Mouse (Mus musculus) liver, embryonic 14.5 days (tissue): ENCODE data around the gene Klhl29. TPM values are rescaled to one million over a fixed set of nuclear protein-coding genes. Genes with fewer than 3 reads are reported as not detected.

ENCODE experiments used
- ATAC-seq: fragments of 200-750 bp; cut with Nextera tagmentation; 2 replicates; pipeline ENCODE4 v1.8.0; 2017; ENCODE audit warnings: moderate number of reproducible peaks, mild to moderate bottlenecking, moderate library complexity; ENCODE audit not compliant: insufficient read depth
- DNase-seq, 3 experiments: peaks; one replicate each; pipeline ENCODE4 v3.0.0-alpha.2; 2012 to 2013; ENCODE audit warnings: low read depth in 3 of 3, low spot score in 3 of 3
- H3K27ac ChIP-seq: fragments of 300-500 bp; sonication (generic); 2 replicates; pipeline ENCODE4 v1.5.1; 2014; ENCODE audit warnings: moderate library complexity, mild to moderate bottlenecking, control low read depth, inconsistent platforms
- H3K27me3 ChIP-seq: fragments of 300-500 bp; sonication (generic); 2 replicates; pipeline ENCODE4 v1.6.1; 2014; ENCODE audit warnings: mild to moderate bottlenecking, low read length, moderate library complexity; ENCODE audit not compliant: control insufficient read depth, insufficient read depth
- H3K36me3 ChIP-seq: fragments of 300-500 bp; sonication (generic); replicated peaks from 2 replicates; pipeline ENCODE4 v1.6.1; 2014; ENCODE audit warnings: low read depth; ENCODE audit not compliant: control insufficient read depth, insufficient read depth
- H3K4me1 ChIP-seq, 2 experiments: fragments of 200-500 bp in 1 of 2; fragments of 300-500 bp in 1 of 2; sonication (generic) in 1 of 2; replicated peaks; 2 replicates each; pipeline ENCODE4 v1.6.1; 2012 to 2014; ENCODE audit warnings: antibody characterized with exemption in 1 of 2, inconsistent platforms in 1 of 2, low read length in 1 of 2; ENCODE audit not compliant: control insufficient read depth in 2 of 2, insufficient read depth in 2 of 2
- H3K4me2 ChIP-seq: fragments of 300-500 bp; sonication (generic); 2 replicates; pipeline ENCODE4 v1.6.1; 2014; ENCODE audit warnings: low read depth, mild to moderate bottlenecking, control low read depth, moderate library complexity
- H3K4me3 ChIP-seq, 2 experiments: fragments of 200-500 bp in 1 of 2; fragments of 300-500 bp in 1 of 2; sonication (generic) in 1 of 2; 2 replicates each; pipeline ENCODE4 v1.5.1; 2012 to 2014; ENCODE audit warnings: low read depth in 2 of 2, low read length in 2 of 2, mild to moderate bottlenecking in 2 of 2, control low read depth in 1 of 2, inconsistent platforms in 1 of 2, moderate library complexity in 1 of 2; ENCODE audit not compliant: insufficient read depth in 1 of 2
- H3K9ac ChIP-seq: fragments of 300-500 bp; sonication (generic); replicated peaks from 2 replicates; pipeline ENCODE4 v1.6.1; 2014; ENCODE audit warnings: mild to moderate bottlenecking, control low read depth, moderate library complexity
- H3K9me3 ChIP-seq: fragments of 300-500 bp; sonication (generic); 2 replicates; pipeline ENCODE4 v1.6.1; 2016; ENCODE audit warnings: low read length, mixed read lengths; ENCODE audit not compliant: control insufficient read depth
- CTCF ChIP-seq: IDR thresholded peaks from 2 replicates; pipeline ENCODE4 v1.5.1; 2016; ENCODE audit warnings: antibody characterized with exemption, low read depth, control low read depth
- EP300 ChIP-seq: IDR thresholded peaks from 2 replicates; pipeline ENCODE4 v1.6.1; 2016; ENCODE audit warnings: antibody characterized with exemption, low read depth
- WGBS: fragments of 180-500 bp; shearing (Covaris S2); extraction: QIAGEN DNeasy Blood & Tissue Kit; methylation state at CpG from one replicate; pipeline ENCODE4 v1.1.7; 2014; ENCODE audit not compliant: insufficient replicate concordance; 5-methylcytosine and 5-hydroxymethylcytosine counted together
- polyA plus RNA-seq, 2 experiments: library from polyadenylated mRNA; depleted of rRNA in 1 of 2; stranded (reverse) in 1 of 2; unstranded in 1 of 2; fragments of >200 nt; fragmentation: Nextera tagmentation in 1 of 2; extraction: Ambion mirVana in 1 of 2; gene quantifications; 2 replicates each; pipeline versions ENCODE4 v1.2.1 to v1.2.3; 2012 to 2014

Klhl29 gene
- polyA plus RNA-seq, 2 experiments, result 0.06 to 0.11 TPM

DNA sequence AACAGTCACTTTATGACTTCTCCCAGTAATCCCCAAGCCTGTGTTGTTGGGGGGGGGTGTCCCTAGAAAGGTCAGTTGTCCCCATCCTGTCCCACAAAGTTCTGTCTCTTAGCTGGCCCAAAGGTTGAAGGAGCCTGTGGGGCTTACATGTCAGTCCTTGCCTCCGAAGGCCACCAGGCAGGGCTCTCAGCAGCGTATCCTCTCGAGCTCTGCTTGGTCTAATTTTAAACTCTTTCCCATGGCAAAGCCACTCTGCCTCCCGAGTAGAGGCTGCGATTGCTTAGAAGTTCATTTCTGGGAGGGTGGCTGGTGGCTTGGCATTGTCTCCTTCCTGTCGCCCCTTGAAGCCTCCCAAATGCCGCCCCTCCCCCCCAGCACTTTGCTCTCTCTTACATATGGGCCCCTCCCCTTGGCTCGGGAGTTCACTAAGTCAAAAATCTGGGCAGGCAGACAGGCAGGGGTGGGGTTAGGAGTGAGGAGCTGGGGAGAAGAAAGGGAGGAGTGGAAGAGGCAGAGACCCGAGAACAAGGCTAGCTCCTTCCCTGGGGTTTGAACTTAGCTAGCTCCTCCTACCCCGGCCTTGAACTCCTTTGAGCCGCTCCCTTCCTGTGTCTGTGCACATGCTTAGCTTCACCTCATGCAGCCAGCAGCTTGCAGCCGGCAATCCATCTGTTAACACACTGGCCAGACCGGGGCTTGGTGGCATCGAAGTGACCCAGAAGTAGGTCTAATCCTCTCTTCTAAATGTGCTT lies 183.7 kb downstream of the Klhl29 start:
- no peak for TF ChIP-seq EP300
- TF ChIP-seq CTCF, result no peak
- H3K27ac ChIP-seq, result no peak overlapping the region
- no peaks in the 10 kb centered on the region for H3K9me3 ChIP-seq
- no peaks in the 10 kb centered on the region for H3K36me3 ChIP-seq
- DNase-seq, result no peak
- no peak overlapping the region for H3K4me3 ChIP-seq
- no peak overlapping the region for H3K4me2 ChIP-seq
- H3K27me3 ChIP-seq, result no peaks in the 10 kb centered on the region
- ATAC-seq, result no peak
- no peak overlapping the region for H3K9ac ChIP-seq
- 17% methylated on average over 14 of the region's 14 CpGs for WGBS
- peaks cover 0 to 4% of the 10 kb centered on the region in 2 experiments; a peak in 2 of 4 replicates for H3K4me1 ChIP-seq

DNA sequence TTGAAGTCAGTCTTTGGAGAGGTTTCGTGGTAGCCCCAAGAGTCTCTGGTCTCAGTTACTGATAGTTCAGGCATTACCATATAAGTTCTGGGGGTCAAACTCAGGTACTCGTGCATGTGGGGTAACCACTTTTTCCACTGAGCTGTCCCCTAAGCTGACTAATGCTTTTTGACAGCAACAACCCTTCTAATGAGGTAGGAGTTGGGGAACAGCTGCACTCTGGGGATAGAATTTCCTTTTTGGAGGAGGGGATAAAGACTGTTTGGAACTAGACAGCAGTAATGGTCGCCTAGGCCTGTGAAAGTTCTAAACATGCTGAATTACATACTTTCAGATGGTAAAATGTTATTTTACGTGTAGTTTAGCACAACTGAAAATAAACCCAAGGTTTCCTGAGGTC lies 184.3 kb downstream of the Klhl29 start:
- H3K27ac ChIP-seq, result no peak overlapping the region
- no peaks in the 10 kb centered on the region for H3K27me3 ChIP-seq
- DNase-seq (no peak), ATAC-seq (no peak)
- no peak overlapping the region for H3K4me2 ChIP-seq
- no peaks in the 10 kb centered on the region for H3K36me3 ChIP-seq
- no peak overlapping the region for H3K9ac ChIP-seq
- 40% methylated on average over 4 of the region's 4 CpGs for WGBS
- H3K9me3 ChIP-seq, result no peaks in the 10 kb centered on the region
- H3K4me1 ChIP-seq, result peaks cover 0 to 4% of the 10 kb centered on the region in 2 experiments; a peak in 2 of 4 replicates
- TF ChIP-seq CTCF (no peak), EP300 (no peak)
- no peak overlapping the region for H3K4me3 ChIP-seq

DNA sequence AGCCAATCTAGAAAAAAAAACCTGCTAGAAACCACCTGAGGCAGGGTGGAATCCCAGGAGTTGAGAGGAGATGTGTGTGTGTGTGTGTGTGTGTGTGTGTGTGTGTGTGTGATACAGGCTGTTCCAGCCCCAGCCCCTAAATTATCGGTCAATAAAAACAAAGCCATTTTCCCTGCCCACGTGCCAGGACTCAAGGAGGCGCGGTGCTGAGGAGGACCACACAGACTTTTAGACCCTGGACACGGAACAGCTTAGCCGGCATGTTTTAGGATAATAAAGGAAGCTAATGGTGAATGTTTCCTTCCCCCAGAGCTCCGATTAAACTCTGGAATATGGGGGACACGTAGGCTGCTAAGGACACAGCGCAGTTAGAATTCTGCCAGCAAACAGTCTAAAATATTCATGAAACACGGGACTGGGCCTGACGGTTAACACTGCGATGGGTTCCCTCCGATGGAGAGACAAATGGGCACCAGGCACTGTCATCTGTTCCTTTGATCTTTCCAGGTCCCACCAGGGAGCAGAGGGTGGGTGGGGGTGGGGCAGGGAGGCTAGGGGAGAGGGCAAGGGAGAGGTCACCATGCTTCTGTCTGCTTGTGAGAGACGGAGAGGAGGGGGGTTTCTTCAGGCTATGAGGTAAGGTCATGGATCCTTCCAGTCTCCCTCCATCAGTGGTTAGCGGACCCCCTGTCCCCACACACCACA lies 185.9 kb downstream of the Klhl29 start:
- Histone ChIP-seq H3K27me3 (no peaks in the 10 kb centered on the region), H3K9ac (no peak overlapping the region), H3K36me3 (no peaks in the 10 kb centered on the region), H3K27ac (no peak overlapping the region), H3K9me3 (no peaks in the 10 kb centered on the region), H3K4me1 (peaks cover 0 to 4% of the 10 kb centered on the region in 2 experiments; a peak in 2 of 4 replicates), H3K4me3 (no peak overlapping the region), H3K4me2 (no peak overlapping the region)
- DNase-seq (no peak), ATAC-seq (no peak)
- WGBS, result 42% methylated on average over 15 of the region's 15 CpGs
- TF ChIP-seq CTCF (no peak), EP300 (no peak)

DNA sequence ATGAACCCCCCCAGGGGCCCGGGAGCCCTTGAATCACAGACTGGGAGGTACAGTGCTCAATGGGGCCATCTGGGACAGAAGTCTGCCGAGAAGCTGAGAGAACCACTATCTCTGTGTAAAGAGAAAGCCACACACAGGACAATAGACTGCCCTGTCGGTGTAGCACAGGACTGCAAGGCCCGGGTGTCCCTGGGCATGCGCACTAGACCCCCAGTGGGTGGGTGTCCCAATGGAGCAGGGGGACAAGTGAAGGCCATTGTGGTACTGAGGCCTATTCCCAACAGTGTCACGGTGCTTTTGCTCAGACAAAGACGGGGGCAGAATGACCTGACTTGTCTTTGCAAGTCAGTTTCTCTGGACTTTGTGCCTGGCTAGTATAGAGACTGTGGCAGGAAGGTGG lies 186.6 kb downstream of the Klhl29 start:
- Histone ChIP-seq H3K27me3 (no peaks in the 10 kb centered on the region), H3K4me1 (peaks cover 0 to 4% of the 10 kb centered on the region in 2 experiments; a peak in 2 of 4 replicates), H3K27ac (no peak overlapping the region), H3K9me3 (no peaks in the 10 kb centered on the region), H3K36me3 (no peaks in the 10 kb centered on the region), H3K4me3 (no peak overlapping the region), H3K9ac (no peak overlapping the region), H3K4me2 (no peak overlapping the region)
- TF ChIP-seq CTCF (no peak), EP300 (no peak)
- no peak for DNase-seq
- WGBS, result 54% methylated on average over 7 of the region's 7 CpGs
- ATAC-seq, result no peak

DNA sequence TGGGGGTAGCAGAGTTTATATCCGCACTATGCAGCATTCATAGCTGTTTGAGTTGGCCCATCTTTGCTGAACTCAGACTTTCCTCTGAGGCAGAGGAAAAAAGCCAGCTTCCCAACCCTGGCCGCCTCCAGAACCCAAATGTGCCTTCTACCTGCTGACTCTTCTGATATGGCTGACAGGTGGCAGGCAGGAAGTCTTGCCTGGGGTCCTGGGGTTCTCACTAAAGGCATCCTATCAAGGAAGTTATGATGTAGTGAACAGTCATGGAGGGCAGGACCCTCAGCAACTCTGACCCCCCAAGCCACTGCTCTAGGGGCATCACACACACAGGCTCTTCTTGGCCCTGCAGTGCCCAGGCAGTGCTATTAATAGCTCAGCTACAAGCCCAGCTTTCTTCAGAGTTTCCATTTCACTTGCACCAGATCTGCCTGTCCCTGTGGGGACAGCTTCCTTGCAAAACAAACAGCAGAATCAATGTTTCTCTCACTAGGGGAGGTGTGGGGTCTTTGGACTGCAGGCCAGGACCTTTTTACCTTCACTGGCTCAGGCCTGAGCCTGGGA lies 187.6 kb downstream of the Klhl29 start:
- ATAC-seq (no peak), DNase-seq (no peak)
- H3K9me3 ChIP-seq, result no peaks in the 10 kb centered on the region
- H3K4me2 ChIP-seq, result no peak overlapping the region
- H3K27me3 ChIP-seq, result no peaks in the 10 kb centered on the region
- no peaks in the 10 kb centered on the region for H3K36me3 ChIP-seq
- H3K4me3 ChIP-seq, result no peak overlapping the region
- 42% methylated on average over 2 of the region's 2 CpGs for WGBS
- TF ChIP-seq EP300 (no peak), CTCF (no peak)
- no peak overlapping the region for H3K9ac ChIP-seq
- peaks cover 0 to 4% of the 10 kb centered on the region in 2 experiments; a peak in 2 of 4 replicates for H3K4me1 ChIP-seq
- H3K27ac ChIP-seq, result no peak overlapping the region
